ENCODE assay signal across 24 mouse cellular contexts in the genomic region with DNA sequence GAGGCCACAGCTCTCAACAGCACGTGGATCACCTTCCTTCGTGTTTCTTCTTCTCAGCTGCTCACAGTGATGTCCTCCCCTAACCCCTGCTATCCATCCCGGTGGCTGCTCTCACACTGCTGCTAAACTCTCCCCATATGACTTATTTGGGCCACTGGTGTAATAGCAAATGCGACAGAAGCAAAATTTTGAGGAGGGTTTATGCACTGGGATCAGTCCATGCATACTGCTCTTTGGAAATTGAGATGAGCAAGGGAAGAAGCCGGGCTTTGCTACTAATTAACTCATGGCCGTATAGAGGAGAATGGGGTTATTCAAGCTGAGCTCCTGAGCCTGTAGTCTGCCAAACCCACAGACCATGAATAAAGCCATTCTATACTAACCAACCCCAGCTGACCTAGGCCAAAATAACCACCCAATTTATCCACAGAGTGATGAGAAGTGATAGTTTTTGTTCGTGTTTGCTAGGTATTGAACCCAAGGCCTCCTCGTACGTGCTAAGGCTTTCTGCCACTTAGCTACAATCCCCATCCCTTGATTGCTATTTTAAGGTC. TPM values are rescaled to one million over a fixed set of nuclear protein-coding genes. Genes with fewer than 3 reads are reported as not detected.
DNase-seq lines count a peak whose midpoint lies in the region; ATAC-seq and TF ChIP-seq lines count a peak whose summit lies in the region.
"Had no signal": no experiment of that assay in that cellular context is flagged by ENCODE, and none has a peak within 500 bp of the region (broad histone marks: within the 10 kb centered on the region; RNA-seq: fewer than 3 reads in every experiment).

No protein-coding gene starts in this region.

- DNase-seq in heart, adult 11 months: peak; percentile 69
- DNase-seq in heart, adult 2 months: no peak
- DNase-seq in heart, postnatal 0 days (ENCODE audit: low spot score): no peak
- DNase-seq in midbrain, embryonic 11.5 days (ENCODE audit: low spot score, missing footprints): peak; percentile 64
- peak; percentile 41 for DNase-seq in embryonic facial prominence, embryonic 14.5 days (ENCODE audit: low spot score)
- no peak for DNase-seq in thymus, adult 18-20 months
- DNase-seq: adrenal gland, postnatal 25 days; cerebellum, adult 11 months; cerebellum, adult 9-11 months; kidney, adult 9 months; kidney, postnatal 25 days; layer of hippocampus, postnatal 36 days; lung, postnatal 36 days; midbrain, embryonic 14.5 days; thymus, postnatal 4 days had no signal

- no peaks in the 10 kb centered on the region for H3K79me2 ChIP-seq in heart, adult 2 months (replicated peaks; ENCODE audit: control insufficient read depth, insufficient read depth, low read length)

- H3K9me3 ChIP-seq in heart, postnatal 0 days (replicated peaks; ENCODE audit: control insufficient read depth, low read length): no peaks in the 10 kb centered on the region
- H3K9me3 ChIP-seq in heart, embryonic 11.5 days (replicated peaks; ENCODE audit: control insufficient read depth, low read length): no peaks in the 10 kb centered on the region
- no peaks in the 10 kb centered on the region for H3K9me3 ChIP-seq in midbrain, embryonic 11.5 days (ENCODE audit: control insufficient read depth, low read length)
- H3K9me3 ChIP-seq in midbrain, embryonic 16.5 days (replicated peaks; ENCODE audit: control insufficient read depth, low read length, poor library complexity, severe bottlenecking): no peaks in the 10 kb centered on the region
- H3K9me3 ChIP-seq in embryonic facial prominence, embryonic 14.5 days (ENCODE audit: control insufficient read depth, low read length): no peaks in the 10 kb centered on the region
- H3K9me3 ChIP-seq: forebrain, embryonic 13.5 days; hindbrain, embryonic 12.5 days; limb, embryonic 13.5 days; liver, embryonic 15.5 days; lung, embryonic 15.5 days; megakaryocyte, embryonic 14.5 days; neural tube, embryonic 12.5 days had no signal

- WGBS in heart, adult 2 months: 83% methylated on average over 9 of the region's 9 CpGs
- 69% methylated on average over 9 of the region's 9 CpGs for WGBS in heart, postnatal 0 days
- 70% methylated on average over 9 of the region's 9 CpGs for WGBS in heart, embryonic 11.5 days (ENCODE audit: insufficient replicate concordance)
- 75% methylated on average over 9 of the region's 9 CpGs for WGBS in midbrain, embryonic 11.5 days
- WGBS in midbrain, embryonic 16.5 days: 66% methylated on average over 9 of the region's 9 CpGs
- 55% methylated on average over 9 of the region's 9 CpGs for WGBS in embryonic facial prominence, embryonic 14.5 days

- H3K9ac ChIP-seq in heart, adult 2 months (ENCODE audit: low read depth, low read length): no peak overlapping the region
- no peak overlapping the region for H3K9ac ChIP-seq in heart, postnatal 0 days (replicated peaks; ENCODE audit: low read depth, low read length)
- H3K9ac ChIP-seq in heart, embryonic 11.5 days (ENCODE audit: low read depth, low read length): no peak overlapping the region
- no peak overlapping the region for H3K9ac ChIP-seq in midbrain, embryonic 11.5 days (ENCODE audit: low read length)
- no peak overlapping the region for H3K9ac ChIP-seq in midbrain, embryonic 16.5 days (ENCODE audit: low read depth, low read length)
- H3K9ac ChIP-seq in embryonic facial prominence, embryonic 14.5 days (ENCODE audit: low read depth, low read length): no peak overlapping the region
- H3K9ac ChIP-seq: forebrain, embryonic 13.5 days; hindbrain, embryonic 12.5 days; limb, embryonic 13.5 days; liver, embryonic 15.5 days; lung, embryonic 15.5 days; neural tube, embryonic 12.5 days had no signal

- no peak for ATAC-seq in heart, postnatal 0 days (ENCODE audit: insufficient read depth, low read depth)
- ATAC-seq in heart, embryonic 11.5 days (replicated peaks; ENCODE audit: insufficient number of reproducible peaks, low FRiP score, low TSS enrichment): no peak
- no peak for ATAC-seq in midbrain, embryonic 11.5 days (ENCODE audit: low FRiP score)
- ATAC-seq in midbrain, embryonic 16.5 days: no peak
- ATAC-seq in embryonic facial prominence, embryonic 14.5 days (ENCODE audit: low read depth): peak; percentile 60
- ATAC-seq: forebrain, embryonic 13.5 days had no signal

- H3K27ac ChIP-seq in heart, adult 2 months: no peak overlapping the region
- peak overlapping the region; percentile 81 for H3K27ac ChIP-seq in heart, postnatal 0 days (ENCODE audit: low read depth)
- H3K27ac ChIP-seq in heart, embryonic 11.5 days (ENCODE audit: low read depth, low read length): no peak overlapping the region
- H3K27ac ChIP-seq in midbrain, embryonic 11.5 days (ENCODE audit: low read depth, low read length): no peak overlapping the region
- H3K27ac ChIP-seq in midbrain, embryonic 16.5 days (ENCODE audit: low read length): no peak overlapping the region
- H3K27ac ChIP-seq in embryonic facial prominence, embryonic 14.5 days (replicated peaks; ENCODE audit: low read depth, low read length): peak overlapping the region; percentile 24; the same call in 1 of the 2 replicates
- H3K27ac ChIP-seq: forebrain, embryonic 13.5 days; hindbrain, embryonic 12.5 days; limb, embryonic 13.5 days; liver, embryonic 15.5 days; lung, embryonic 15.5 days; neural tube, embryonic 12.5 days had no signal

- TF ChIP-seq POLR2A in heart, adult 2 months (IDR thresholded peaks at IDR 0.05; ENCODE audit: insufficient read depth, low read depth, low read length): no peak

- H3K4me2 ChIP-seq in heart, postnatal 0 days (ENCODE audit: low read depth, low read length): no peak overlapping the region
- no peak overlapping the region for H3K4me2 ChIP-seq in heart, embryonic 11.5 days
- no peak overlapping the region for H3K4me2 ChIP-seq in midbrain, embryonic 11.5 days
- H3K4me2 ChIP-seq in midbrain, embryonic 16.5 days (ENCODE audit: low read length): no peak overlapping the region
- H3K4me2 ChIP-seq in embryonic facial prominence, embryonic 14.5 days (ENCODE audit: low read depth, low read length): no peak overlapping the region
- H3K4me2 ChIP-seq: forebrain, embryonic 13.5 days; hindbrain, embryonic 12.5 days; limb, embryonic 13.5 days; liver, embryonic 15.5 days; lung, embryonic 15.5 days; neural tube, embryonic 12.5 days had no signal

- intact Hi-C loops in heart, adult 2 months (cut with DNase I): loop anchor here (10.0 kb wide), 1 partner anchor 103 kb away; no protein-coding TSS in a partner anchor

- H3K4me1 ChIP-seq in heart, adult 2 months (ENCODE audit: control insufficient read depth, insufficient read depth, low read length): peaks cover 2% of the 10 kb centered on the region
- peaks cover 38% of the 10 kb centered on the region for H3K4me1 ChIP-seq in heart, postnatal 0 days (ENCODE audit: control insufficient read depth, insufficient read depth)
- H3K4me1 ChIP-seq in heart, embryonic 11.5 days (ENCODE audit: control insufficient read depth, insufficient read depth, low read length): peaks cover 21% of the 10 kb centered on the region
- no peaks in the 10 kb centered on the region for H3K4me1 ChIP-seq in midbrain, embryonic 11.5 days (ENCODE audit: control insufficient read depth, insufficient read depth, low read length)
- H3K4me1 ChIP-seq in midbrain, embryonic 16.5 days (ENCODE audit: control insufficient read depth, insufficient read depth, low read length): no peaks in the 10 kb centered on the region
- H3K4me1 ChIP-seq in embryonic facial prominence, embryonic 14.5 days (ENCODE audit: control insufficient read depth, insufficient read depth, low read length): peaks cover 14% of the 10 kb centered on the region; the same call in 1 of the 2 replicates
- H3K4me1 ChIP-seq: hindbrain, embryonic 12.5 days; liver, embryonic 15.5 days; lung, embryonic 15.5 days; neural tube, embryonic 12.5 days had no signal

- no peak for TF ChIP-seq CTCF in heart, adult 2 months (IDR thresholded peaks at IDR 0.05)
- no peak for TF ChIP-seq CTCF in heart, postnatal 0 days (IDR thresholded peaks at IDR 0.05; ENCODE audit: low read depth)

- TF ChIP-seq EP300 in heart, adult 2 months (IDR thresholded peaks at IDR 0.05; ENCODE audit: insufficient read depth, low read depth, low read length): no peak
- TF ChIP-seq EP300 in heart, postnatal 0 days (IDR thresholded peaks at IDR 0.05; ENCODE audit: low read depth): no peak

- peaks cover 3% of the 10 kb centered on the region; the same call in 1 of the 2 replicates for H3K36me3 ChIP-seq in heart, adult 2 months (ENCODE audit: control insufficient read depth, insufficient read depth, low read length)
- H3K36me3 ChIP-seq in heart, postnatal 0 days (replicated peaks; ENCODE audit: control insufficient read depth, insufficient read depth, low read length): no peaks in the 10 kb centered on the region
- H3K36me3 ChIP-seq in heart, embryonic 11.5 days (ENCODE audit: control insufficient read depth, insufficient read depth, low read length): no peaks in the 10 kb centered on the region
- H3K36me3 ChIP-seq in midbrain, embryonic 11.5 days (ENCODE audit: control insufficient read depth, insufficient read depth, low read length): no peaks in the 10 kb centered on the region
- no peaks in the 10 kb centered on the region for H3K36me3 ChIP-seq in midbrain, embryonic 16.5 days (ENCODE audit: control insufficient read depth, insufficient read depth, low read length)
- H3K36me3 ChIP-seq in embryonic facial prominence, embryonic 14.5 days (ENCODE audit: control insufficient read depth, insufficient read depth, low read length): no peaks in the 10 kb centered on the region
- H3K36me3 ChIP-seq: hindbrain, embryonic 12.5 days; liver, embryonic 15.5 days; lung, embryonic 15.5 days; neural tube, embryonic 12.5 days had no signal

- no peaks in the 10 kb centered on the region for H3K27me3 ChIP-seq in heart, adult 2 months (ENCODE audit: control insufficient read depth, insufficient read depth, low read length)
- H3K27me3 ChIP-seq in heart, postnatal 0 days (ENCODE audit: control insufficient read depth, insufficient read depth, low read length): no peaks in the 10 kb centered on the region; the same call in 1 of the 2 replicates
- no peaks in the 10 kb centered on the region for H3K27me3 ChIP-seq in heart, embryonic 11.5 days (ENCODE audit: control insufficient read depth, insufficient read depth, low read length)
- no peaks in the 10 kb centered on the region for H3K27me3 ChIP-seq in midbrain, embryonic 11.5 days (ENCODE audit: control insufficient read depth, insufficient read depth, low read length)
- no peaks in the 10 kb centered on the region for H3K27me3 ChIP-seq in midbrain, embryonic 16.5 days (ENCODE audit: control insufficient read depth, insufficient read depth, low read depth, low read length)
- no peaks in the 10 kb centered on the region for H3K27me3 ChIP-seq in embryonic facial prominence, embryonic 14.5 days (replicated peaks; ENCODE audit: control insufficient read depth, insufficient read depth, low read length)
- H3K27me3 ChIP-seq: forebrain, embryonic 13.5 days; limb, embryonic 13.5 days; neural tube, embryonic 12.5 days had no signal

- no peak overlapping the region for H3K4me3 ChIP-seq in heart, adult 2 months
- H3K4me3 ChIP-seq in heart, postnatal 0 days (ENCODE audit: low read depth, low read length): no peak overlapping the region
- H3K4me3 ChIP-seq in heart, embryonic 11.5 days (ENCODE audit: low read depth, low read length): no peak overlapping the region
- H3K4me3 ChIP-seq in midbrain, embryonic 11.5 days (ENCODE audit: low read depth, low read length): no peak overlapping the region
- no peak overlapping the region for H3K4me3 ChIP-seq in midbrain, embryonic 16.5 days (ENCODE audit: low read depth, low read length)
- H3K4me3 ChIP-seq in embryonic facial prominence, embryonic 14.5 days (ENCODE audit: low read depth, low read length): no peak overlapping the region
- H3K4me3 ChIP-seq: forebrain, embryonic 13.5 days; hindbrain, embryonic 12.5 days; limb, embryonic 13.5 days; liver, embryonic 15.5 days; lung, embryonic 15.5 days; neural tube, embryonic 12.5 days had no signal

RNA-seq across cellular contexts. Expression of gene Enah, which starts 7.7 kb away (rescaled TPM):
- 100 to 1,000 TPM; 101 to 124 TPM for total RNA-seq in heart, adult 2 months (2021)
- polyA plus RNA-seq in heart, adult 2 months (2012; rRNA removed): 28.3 and 39.7 TPM in 2 replicates
- total RNA-seq in heart, postnatal 0 days (2014; rRNA removed; ENCODE audit: low replicate concordance): 69.3 and 77.9 TPM in 2 replicates
- polyA plus RNA-seq in heart, postnatal 0 days (2015; fragmentation: Nextera tagmentation; extraction: Ambion mirVana): 10.3 and 13.2 TPM in 2 replicates
- polyA plus RNA-seq in heart, embryonic 11.5 days (2014; fragmentation: Nextera tagmentation; extraction: Ambion mirVana): 22.1 and 32.1 TPM in 2 replicates
- 27.4 and 28.1 TPM in 2 replicates for polyA plus RNA-seq in midbrain, embryonic 11.5 days (2014; fragmentation: Nextera tagmentation; extraction: Ambion mirVana)
- 27.3 and 33.5 TPM in 2 replicates for polyA plus RNA-seq in midbrain, embryonic 16.5 days (2015; fragmentation: Nextera tagmentation; extraction: Ambion mirVana)
- 23.7 and 27.6 TPM in 2 replicates for polyA plus RNA-seq in embryonic facial prominence, embryonic 14.5 days (2014; fragmentation: Nextera tagmentation; extraction: Ambion mirVana)

Comparison
In these comparisons a context has a peak if more than half of its experiments do, and no peak if none do; other contexts are left out.
1. DNase-seq: peak in heart, adult 11 months (single experiment), midbrain, embryonic 11.5 days (single experiment) and embryonic facial prominence, embryonic 14.5 days (single experiment); none in heart, adult 2 months (0 of 2), heart, postnatal 0 days (single experiment) and thymus, adult 18-20 months (0 of 2).
2. H3K27ac ChIP-seq: peak in heart, postnatal 0 days (single experiment) and embryonic facial prominence, embryonic 14.5 days (single experiment); none in heart, adult 2 months (single experiment), heart, embryonic 11.5 days (single experiment), midbrain, embryonic 11.5 days (single experiment) and midbrain, embryonic 16.5 days (single experiment).